Mouse (Mus musculus) testis, adult 2 months (tissue): ENCODE results near the gene Snapc5.

Source experiments
- CTCF ChIP-seq: fragments of 200-500 bp; IDR thresholded peaks from 2 replicates; pipeline ENCODE4 v1.5.1; 2012; ENCODE audit warnings: low read depth, mild to moderate bottlenecking, inconsistent platforms, low read length, moderate library complexity; ENCODE audit not compliant: control insufficient read depth, insufficient read depth, insufficient replicate concordance
- POLR2A ChIP-seq: fragments of 200-500 bp; IDR thresholded peaks from 2 replicates; pipeline ENCODE4 v1.6.1; 2012; ENCODE audit warnings: low read depth, mild to moderate bottlenecking, inconsistent platforms, low read length, moderate library complexity; ENCODE audit not compliant: control insufficient read depth

DNA sequence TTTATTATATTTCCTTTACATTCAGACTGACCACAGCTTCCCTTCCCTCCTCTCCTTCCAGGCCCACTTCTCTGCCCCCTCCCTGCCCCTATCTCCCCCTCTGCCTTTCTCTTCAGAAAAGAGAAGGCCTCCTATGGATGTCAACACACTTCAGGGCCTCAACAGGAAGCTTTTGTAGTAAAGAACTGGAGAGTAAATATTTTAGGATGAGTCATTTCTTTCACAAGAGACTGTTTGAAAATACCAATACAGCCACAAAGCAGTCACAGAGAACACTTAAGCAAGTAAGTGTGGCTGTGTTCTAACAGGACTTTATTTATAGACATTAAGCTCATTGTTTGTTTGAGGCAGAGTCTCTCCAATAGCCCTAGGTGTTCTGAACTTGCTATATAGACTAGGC, 23.3 kb downstream of the Snapc5 start:
- no peak for TF ChIP-seq POLR2A
- no peak for TF ChIP-seq CTCF
